Mouse (Mus musculus) neural tube, embryonic 12.5 days (tissue): ENCODE results near the gene Map2k5. TPM values are rescaled to one million over a fixed set of nuclear protein-coding genes. Genes with fewer than 3 reads are reported as not detected.

ENCODE experiments used
- ATAC-seq: fragments of 200-750 bp; cut with Nextera tagmentation; 2 replicates; pipeline ENCODE4 v1.8.0; 2017; ENCODE audit warnings: low read depth, mild to moderate bottlenecking, moderate TSS enrichment, moderate library complexity; ENCODE audit not compliant: low FRiP score
- H3K27ac ChIP-seq: fragments of 300-500 bp; sonication (generic); 2 replicates; pipeline ENCODE4 v1.5.1; 2016
- H3K27me3 ChIP-seq: fragments of 300-500 bp; sonication (generic); replicated peaks from 2 replicates; pipeline ENCODE4 v1.6.1; 2016; ENCODE audit warnings: mild to moderate bottlenecking
- H3K36me3 ChIP-seq: fragments of 300-500 bp; sonication (generic); 2 replicates; pipeline ENCODE4 v1.6.1; 2016; ENCODE audit warnings: mild to moderate bottlenecking
- H3K4me1 ChIP-seq: fragments of 300-500 bp; sonication (generic); 2 replicates; pipeline ENCODE4 v1.6.1; 2016
- H3K4me2 ChIP-seq: fragments of 300-500 bp; sonication (generic); replicated peaks from 2 replicates; pipeline ENCODE4 v1.6.1; 2016; ENCODE audit warnings: mild to moderate bottlenecking
- H3K4me3 ChIP-seq: fragments of 300-500 bp; sonication (generic); 2 replicates; pipeline ENCODE4 v1.5.1; 2016
- H3K9ac ChIP-seq: fragments of 300-500 bp; sonication (generic); 2 replicates; pipeline ENCODE4 v1.6.1; 2016; ENCODE audit warnings: mild to moderate bottlenecking
- H3K9me3 ChIP-seq: fragments of 300-500 bp; sonication (generic); 2 replicates; pipeline ENCODE4 v1.6.1; 2016; ENCODE audit warnings: mild to moderate bottlenecking
- WGBS: fragments of 180-500 bp; shearing (Covaris S2); methylation state at CpG from one replicate; pipeline ENCODE4 v1.1.7; 2016; 5-methylcytosine and 5-hydroxymethylcytosine counted together
- polyA plus RNA-seq: library from polyadenylated mRNA; unstranded; fragments of >200 nt; fragmentation: Nextera tagmentation; extraction: Ambion mirVana; gene quantifications from 2 replicates; pipeline ENCODE4 v1.2.1, GENCODE M21; 2016

The Map2k5 gene
- polyA plus RNA-seq, 1 experiment from 2014 or later = 45.9 TPM

DNA sequence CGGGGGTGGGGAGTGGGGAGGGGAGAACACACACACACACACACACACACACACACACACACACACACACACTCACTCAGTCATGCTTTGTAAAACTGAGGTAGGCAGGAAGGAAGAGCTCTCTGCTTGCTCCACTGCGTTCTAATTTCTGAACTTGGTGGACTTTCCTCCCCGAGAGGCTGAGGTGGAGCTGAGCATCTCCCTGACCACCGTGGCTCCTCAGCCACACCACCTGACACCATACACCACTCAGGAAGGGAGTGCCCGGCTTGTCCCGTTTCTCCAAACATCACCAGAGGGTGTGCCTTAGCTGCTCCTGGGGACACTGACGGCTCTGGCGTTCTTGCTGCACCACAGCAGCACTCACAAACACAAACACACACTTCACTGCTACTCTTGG is 199.4 kb downstream of the Map2k5 start:
- Histone ChIP-seq H3K4me3 (no peak overlapping the region), H3K36me3 (no peaks in the 10 kb centered on the region), H3K27ac (no peak overlapping the region), H3K9ac (no peak overlapping the region), H3K27me3 (no peaks in the 10 kb centered on the region), H3K4me1 (peaks cover 27% of the 10 kb centered on the region), H3K4me2 (no peak overlapping the region), H3K9me3 (no peaks in the 10 kb centered on the region)
- 90% methylated on average over 8 of the region's 8 CpGs for WGBS
- no peak for ATAC-seq

DNA sequence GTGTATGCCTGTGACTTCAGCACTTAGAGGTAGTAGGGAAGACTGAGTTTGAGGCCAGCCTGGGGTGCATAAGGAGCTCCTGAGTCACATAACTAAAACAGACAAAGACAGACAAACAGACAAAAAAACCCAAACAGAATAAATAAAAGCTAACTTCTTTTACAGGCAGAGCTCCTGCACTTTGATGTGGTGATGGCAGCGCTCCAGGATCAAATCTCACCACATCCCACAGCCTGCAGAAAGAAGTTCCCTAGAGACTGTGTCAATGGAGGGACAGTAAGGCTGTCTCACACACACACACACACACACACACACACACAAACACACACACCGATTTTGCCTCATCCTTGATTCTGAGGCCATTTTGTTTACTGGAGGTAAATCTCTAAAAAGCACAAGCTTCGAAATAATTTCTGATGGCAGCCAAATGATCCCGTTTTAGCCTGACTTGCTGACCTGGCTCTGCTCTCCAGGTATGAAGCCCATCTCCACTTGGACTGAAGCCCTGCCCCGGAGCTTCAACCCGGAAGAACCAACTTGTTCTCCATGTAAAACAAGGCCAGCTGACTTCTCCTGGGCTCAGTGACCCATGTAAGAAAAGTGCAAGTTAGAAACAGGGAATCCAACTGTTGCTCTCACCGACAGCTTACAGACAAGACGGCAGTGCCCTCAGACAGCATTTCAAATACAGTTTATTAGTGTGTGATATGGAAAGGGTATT is 203.5 kb downstream of the Map2k5 start:
- Histone ChIP-seq H3K4me3 (no peak overlapping the region), H3K4me2 (no peak overlapping the region), H3K36me3 (peaks cover 3% of the 10 kb centered on the region), H3K4me1 (0 out of 2 replicates have a peak, but pooled peaks cover 5% of the 10 kb centered on the region), H3K27me3 (no peaks in the 10 kb centered on the region), H3K9ac (no peak overlapping the region), H3K27ac (no peak overlapping the region), H3K9me3 (0 out of 2 replicates have a peak, but pooled peaks cover 1% of the 10 kb centered on the region)
- WGBS = 83% methylated on average over 8 of the region's 8 CpGs
- no peak for ATAC-seq

DNA sequence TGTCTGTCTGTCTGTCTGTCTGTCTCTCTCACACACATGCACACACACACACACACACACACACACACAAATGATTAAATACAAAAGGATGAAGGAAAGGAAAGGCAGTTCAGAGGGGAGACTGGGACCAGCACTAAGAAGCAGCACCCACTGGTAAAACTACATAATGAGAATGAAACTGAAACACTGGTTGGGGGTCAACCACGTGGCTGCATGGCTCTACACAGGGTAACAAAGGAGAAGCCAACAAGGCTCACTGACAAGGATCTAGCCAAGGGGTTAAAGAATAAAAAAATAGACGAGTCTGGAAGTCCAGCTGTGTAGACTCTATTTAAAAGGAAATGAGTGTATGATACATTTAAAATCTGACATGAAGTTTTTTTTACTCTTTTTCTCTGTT is 205.8 kb downstream of the Map2k5 start:
- Histone ChIP-seq H3K4me3 (no peak overlapping the region), H3K4me1 (0 out of 2 replicates have a peak, but pooled peaks cover 3% of the 10 kb centered on the region), H3K27me3 (no peaks in the 10 kb centered on the region), H3K4me2 (no peak overlapping the region), H3K27ac (no peak overlapping the region), H3K9ac (no peak overlapping the region), H3K36me3 (peaks cover 11% of the 10 kb centered on the region), H3K9me3 (0 out of 2 replicates have a peak, but pooled peaks cover 2% of the 10 kb centered on the region)
- 50% methylated on average over 2 of the region's 2 CpGs for WGBS
- ATAC-seq = no peak

DNA sequence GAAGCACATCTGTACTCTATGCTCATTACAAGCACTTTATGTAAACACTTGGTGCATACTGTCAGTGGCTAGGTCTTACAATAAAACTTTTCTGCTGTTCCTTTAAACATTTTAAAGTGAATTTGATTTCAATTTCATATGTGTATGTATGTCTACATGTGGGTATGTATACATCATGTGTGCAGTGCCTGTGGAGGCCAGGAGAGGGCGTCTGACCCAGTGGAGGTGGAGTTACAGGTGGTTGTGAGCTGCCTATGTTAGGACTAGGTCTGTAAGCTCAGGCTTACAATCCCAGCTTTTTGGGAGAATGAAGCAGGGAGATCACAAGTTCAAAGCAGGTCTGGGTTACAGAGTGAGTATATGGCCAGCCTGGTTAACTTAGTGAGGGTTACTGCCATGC is 208.6 kb downstream of the Map2k5 start:
- Histone ChIP-seq H3K9ac (no peak overlapping the region), H3K36me3 (peaks cover 11% of the 10 kb centered on the region), H3K4me1 (peaks cover 12% of the 10 kb centered on the region), H3K27ac (no peak overlapping the region), H3K9me3 (0 out of 2 replicates have a peak, but pooled peaks cover 2% of the 10 kb centered on the region), H3K27me3 (no peaks in the 10 kb centered on the region), H3K4me2 (no peak overlapping the region), H3K4me3 (no peak overlapping the region)
- WGBS = 80% methylated on average over 1 of the region's 1 CpGs
- ATAC-seq = no peak

DNA sequence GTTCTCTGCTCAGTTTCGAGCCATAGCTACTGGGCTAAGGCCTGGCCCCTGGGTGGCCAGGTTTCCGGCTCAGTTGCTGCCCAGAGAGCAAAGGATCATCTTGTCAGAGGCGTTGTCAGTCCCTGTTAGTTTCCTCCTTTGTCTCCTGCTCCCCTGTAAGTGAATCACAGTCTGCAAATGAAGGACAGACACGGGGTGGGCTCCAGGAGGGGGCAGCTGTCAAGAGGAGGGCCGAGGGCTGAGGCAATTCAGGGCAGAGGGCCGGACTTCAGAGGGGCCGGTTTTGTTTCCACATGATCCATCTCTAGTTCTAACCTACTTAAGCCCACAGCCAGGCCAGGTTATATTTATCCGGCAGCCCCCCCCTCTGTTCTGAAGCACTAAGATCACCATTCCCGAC is 212.6 kb downstream of the Map2k5 start:
- 29% methylated on average over 9 of the region's 9 CpGs for WGBS
- no peak overlapping the region for H3K4me3 ChIP-seq
- peaks cover 22% of the 10 kb centered on the region for H3K36me3 ChIP-seq
- H3K9ac ChIP-seq = no peak overlapping the region
- ATAC-seq = no peak
- H3K27me3 ChIP-seq = no peaks in the 10 kb centered on the region
- H3K4me2 ChIP-seq = no peak overlapping the region
- H3K27ac ChIP-seq = no peak overlapping the region
- 0 out of 2 replicates have a peak, but pooled peaks cover 2% of the 10 kb centered on the region for H3K9me3 ChIP-seq
- H3K4me1 ChIP-seq = peaks cover 12% of the 10 kb centered on the region

DNA sequence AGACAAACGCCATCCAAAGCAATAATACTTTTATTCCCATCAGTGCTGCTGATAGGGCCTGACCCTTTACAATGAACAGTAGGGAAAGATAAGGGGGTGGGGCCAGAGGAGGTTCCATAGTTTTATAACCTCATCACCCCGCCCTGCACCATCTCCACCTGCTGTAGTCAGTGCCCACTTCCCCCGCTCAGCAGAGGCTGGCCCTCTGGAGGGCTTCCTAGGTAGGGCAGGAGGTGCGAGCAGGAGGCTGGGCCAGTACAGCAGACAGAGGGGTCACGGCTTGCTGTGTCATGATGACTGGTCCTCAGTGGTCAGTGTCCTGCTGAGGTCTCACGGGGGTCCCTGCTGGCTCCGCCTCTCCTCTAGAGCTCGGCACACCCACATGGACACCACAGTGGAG is 213.9 kb downstream of the Map2k5 start:
- Histone ChIP-seq H3K36me3 (peaks cover 15% of the 10 kb centered on the region), H3K4me2 (no peak overlapping the region), H3K9ac (no peak overlapping the region), H3K4me1 (peaks cover 12% of the 10 kb centered on the region), H3K27me3 (no peaks in the 10 kb centered on the region), H3K27ac (no peak overlapping the region), H3K9me3 (no peaks in the 10 kb centered on the region), H3K4me3 (no peak overlapping the region)
- WGBS = 63% methylated on average over 8 of the region's 8 CpGs
- ATAC-seq = no peak

DNA sequence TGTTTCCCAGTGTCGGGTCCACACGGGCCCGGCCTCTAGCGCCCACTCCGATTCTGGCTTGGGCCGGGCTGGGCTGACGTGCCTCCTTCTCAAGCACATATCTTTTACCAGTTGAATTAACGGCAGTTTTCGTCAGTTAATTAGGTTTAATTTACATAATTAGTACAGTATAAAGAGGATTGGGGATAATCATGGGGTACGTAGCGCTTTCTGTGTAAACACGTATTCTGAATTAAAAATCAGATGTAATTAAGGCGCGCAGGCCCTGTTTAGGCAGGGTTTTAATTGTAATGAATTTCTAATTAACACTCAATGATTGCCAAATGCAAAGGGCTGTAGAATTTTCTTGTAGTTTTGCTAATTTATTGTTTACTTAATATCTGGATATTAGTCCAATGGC is 225.8 kb downstream of the Map2k5 start:
- WGBS = 17% methylated on average over 14 of the region's 14 CpGs
- Histone ChIP-seq H3K27ac (no peak overlapping the region), H3K9me3 (no peaks in the 10 kb centered on the region; the same call in 1 of the 2 replicates), H3K36me3 (no peaks in the 10 kb centered on the region), H3K9ac (no peak overlapping the region), H3K27me3 (peaks cover 77% of the 10 kb centered on the region), H3K4me3 (no peak overlapping the region), H3K4me2 (peak overlapping the region; percentile 76), H3K4me1 (peaks cover 26% of the 10 kb centered on the region)
- ATAC-seq = no peak

DNA sequence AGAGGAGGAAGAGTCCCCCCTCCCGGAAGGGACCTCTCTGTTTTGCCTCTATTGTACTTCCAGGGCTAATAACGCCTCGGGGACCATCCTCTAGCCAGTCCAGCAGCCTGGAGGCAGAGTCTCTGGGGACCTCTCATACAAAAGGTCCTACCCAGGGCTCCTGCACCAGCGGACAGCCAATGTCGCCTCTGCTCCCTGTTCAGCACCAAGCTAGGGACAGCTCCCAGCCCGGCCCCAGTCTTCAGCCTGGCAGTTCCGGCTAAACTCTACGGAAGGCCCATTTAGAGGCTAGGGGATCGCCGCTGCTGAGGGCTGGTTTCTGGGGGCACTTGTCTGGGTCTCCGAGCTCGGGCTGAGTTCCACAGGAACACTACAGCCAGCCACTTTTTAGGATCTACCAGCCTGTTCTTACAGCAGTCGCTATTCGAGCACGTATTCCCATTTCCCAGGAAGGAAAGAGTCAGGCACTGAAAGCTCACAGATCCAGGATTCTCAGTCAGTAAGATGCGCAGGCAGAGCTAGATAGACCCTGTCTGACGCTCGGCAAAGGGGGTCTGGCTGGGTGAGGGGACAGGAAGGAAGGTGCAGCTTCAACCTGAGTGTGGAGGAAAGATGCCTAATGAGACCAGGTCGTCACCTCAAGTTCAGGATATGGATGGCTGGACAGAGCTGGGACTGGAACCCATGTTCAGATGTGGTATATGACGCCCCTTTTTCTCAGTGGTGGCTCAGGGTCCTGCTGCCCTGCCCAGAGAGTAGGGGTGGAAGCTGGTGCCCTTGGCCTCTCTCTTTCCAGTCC is 226.4 kb downstream of the Map2k5 start:
- Histone ChIP-seq H3K9ac (0 out of 2 replicates have a peak overlapping the region, but pooled peaks have one; percentile 17), H3K4me3 (peak overlapping the region; percentile 3; the same call in 1 of the 2 replicates), H3K27me3 (peaks cover 83% of the 10 kb centered on the region), H3K36me3 (no peaks in the 10 kb centered on the region), H3K4me1 (peaks cover 32% of the 10 kb centered on the region), H3K9me3 (no peaks in the 10 kb centered on the region; the same call in 1 of the 2 replicates), H3K27ac (no peak overlapping the region), H3K4me2 (peak overlapping the region; percentile 76)
- no peak; the same call in 1 of the 2 replicates for ATAC-seq
- 2% methylated on average over 20 of the region's 20 CpGs for WGBS

DNA sequence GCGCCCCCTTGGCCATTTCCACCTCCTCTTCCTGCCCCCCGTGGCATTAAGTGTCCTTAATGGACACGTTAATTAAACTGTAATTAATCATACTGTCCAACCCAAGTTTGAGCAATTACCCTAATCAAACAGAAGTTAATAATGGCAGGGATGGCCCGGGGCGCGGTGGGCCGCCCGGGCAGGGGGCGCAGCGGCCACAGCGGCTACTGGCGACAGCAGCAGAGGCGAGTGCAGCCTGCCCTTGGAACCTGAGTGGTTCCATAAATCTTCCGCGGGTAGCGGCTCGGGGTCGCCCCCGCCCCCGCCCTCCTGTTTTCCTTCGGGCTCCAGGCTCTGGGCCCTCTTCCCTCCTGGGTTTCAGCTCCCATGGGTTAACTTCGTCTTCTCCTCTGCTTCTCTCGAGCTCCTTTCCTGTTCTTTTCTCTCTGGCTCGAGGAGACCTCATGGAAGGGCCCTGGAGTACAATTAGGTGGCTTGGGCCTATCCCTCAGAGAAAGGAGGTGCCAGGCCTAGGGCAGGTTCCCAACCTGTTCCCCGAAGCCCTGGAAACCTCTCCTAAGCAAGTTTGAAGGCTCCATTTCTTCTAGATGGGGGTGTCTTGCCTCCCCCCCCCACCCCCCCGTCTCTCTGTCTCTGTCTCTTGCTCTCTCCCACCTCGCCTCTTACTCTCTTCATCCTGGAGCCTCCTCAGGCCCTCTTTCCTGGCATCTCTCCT is 227.5 kb downstream of the Map2k5 start:
- peak overlapping the region; percentile 12 for H3K4me3 ChIP-seq
- H3K27me3 ChIP-seq = peaks cover 93% of the 10 kb centered on the region
- H3K27ac ChIP-seq = no peak overlapping the region
- peaks cover 43% of the 10 kb centered on the region for H3K4me1 ChIP-seq
- H3K36me3 ChIP-seq = no peaks in the 10 kb centered on the region
- ATAC-seq = no peak
- H3K9me3 ChIP-seq = no peaks in the 10 kb centered on the region; the same call in 1 of the 2 replicates
- 0 out of 2 replicates have a peak overlapping the region, but pooled peaks have one; percentile 77 for H3K9ac ChIP-seq
- 2% methylated on average over 27 of the region's 27 CpGs for WGBS
- H3K4me2 ChIP-seq = peak overlapping the region; percentile 76

DNA sequence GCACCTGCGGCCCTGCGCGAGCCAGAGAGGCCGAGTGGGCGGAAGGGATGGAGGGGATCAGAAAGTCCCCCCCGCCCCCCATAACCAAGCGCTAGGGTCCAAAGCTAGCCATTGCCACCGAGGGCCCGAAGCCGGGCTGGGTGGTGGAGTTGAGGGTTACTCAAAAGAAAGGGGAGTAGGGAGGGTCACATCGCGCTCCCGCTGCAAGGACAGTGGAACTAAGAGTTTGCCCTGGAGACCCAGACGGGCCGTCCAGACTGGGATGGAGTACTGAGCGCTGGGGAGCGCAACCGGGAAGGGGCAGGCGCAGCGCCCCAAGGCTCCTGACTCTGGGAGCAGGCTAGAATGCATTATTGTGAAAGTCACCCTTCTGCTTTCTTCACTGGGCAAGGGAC is 228.3 kb downstream of the Map2k5 start:
- H3K27ac ChIP-seq = peak overlapping the region; percentile 79
- 2% methylated on average over 20 of the region's 20 CpGs for WGBS

DNA sequence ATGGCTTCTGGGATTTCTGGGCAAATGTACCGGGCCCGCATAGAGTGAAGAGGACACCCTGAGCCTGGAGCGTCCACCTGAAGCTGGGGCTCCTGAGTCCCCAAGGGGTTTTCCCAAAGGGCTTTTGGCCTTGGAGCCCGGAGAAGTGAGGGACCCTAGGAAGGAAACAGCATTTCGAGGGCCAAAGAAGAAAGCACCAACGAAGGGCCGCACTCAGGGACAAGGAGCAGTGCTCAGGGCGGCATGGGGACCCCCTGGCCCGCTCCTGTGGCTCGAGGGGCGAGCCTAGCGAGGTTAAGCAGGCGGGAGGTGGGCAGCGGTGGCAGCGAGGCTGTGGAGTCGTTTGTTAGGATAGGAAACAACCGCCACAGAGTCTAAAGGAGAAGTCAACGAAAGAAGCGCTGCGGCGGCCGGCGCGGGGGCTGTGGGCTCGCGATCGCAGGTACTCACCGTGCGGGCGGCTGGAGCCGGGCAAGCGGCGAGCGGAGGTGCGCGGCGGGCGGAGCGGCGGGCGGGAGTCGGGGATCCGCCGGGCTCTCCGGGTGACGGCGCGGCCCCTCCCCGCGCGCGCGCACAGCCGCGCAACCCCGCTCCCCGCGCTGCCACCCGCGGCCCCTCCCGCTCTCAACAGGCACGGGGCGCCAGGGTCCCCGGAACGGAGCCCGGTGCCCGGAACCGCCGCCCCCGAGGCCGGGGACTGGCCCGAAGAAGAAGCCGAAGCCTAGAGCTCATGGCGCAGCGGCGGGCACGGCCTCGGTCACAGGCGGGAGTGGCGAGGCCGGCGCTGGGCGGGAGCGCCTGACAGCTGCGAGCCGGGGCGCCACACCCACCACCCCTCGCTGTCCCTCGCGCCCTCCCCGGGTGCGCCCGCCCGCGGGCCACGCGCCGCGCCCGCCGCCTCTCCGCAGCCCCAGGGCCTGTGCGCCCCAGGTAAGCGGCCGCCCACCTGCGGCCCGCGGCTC is 229.0 kb downstream of the Map2k5 start, which contains the start of gene Skor1:
TSS of gene Skor1 (minus strand) at position 552 of the 962 bp plus-strand sequence.
- Histone ChIP-seq H3K4me3 (peak within 1 kb of the TSS; percentile 58), H3K27ac (peak within 1 kb of the TSS; percentile 79), H3K9ac (peak within 1 kb of the TSS; percentile 77), H3K4me1 (peaks cover 56% of the 10 kb centered on the region), H3K27me3 (peaks cover 100% of the 10 kb centered on the region), H3K9me3 (no peaks in the 10 kb centered on the region; the same call in 1 of the 2 replicates), H3K4me2 (peak within 1 kb of the TSS; percentile 76), H3K36me3 (no peaks in the 10 kb centered on the region)
- whole genome bisulfite sequencing = under 1% methylated on average over 101 of the region's 108 CpGs
- ATAC-seq = no peak

More for the DNA sequence above, 228.3 kb downstream of the Map2k5 start:
- H3K4me2 ChIP-seq = peak overlapping the region; percentile 76
- no peaks in the 10 kb centered on the region for H3K36me3 ChIP-seq
- peak overlapping the region; percentile 58 for H3K4me3 ChIP-seq
- H3K9ac ChIP-seq = peak overlapping the region; percentile 77
- H3K4me1 ChIP-seq = peaks cover 51% of the 10 kb centered on the region
- ATAC-seq = no peak
- H3K9me3 ChIP-seq = no peaks in the 10 kb centered on the region; the same call in 1 of the 2 replicates
- H3K27me3 ChIP-seq = peaks cover 96% of the 10 kb centered on the region
